Comparison of ENCODE assay signal across 8 mouse cellular contexts in the genomic region with DNA sequence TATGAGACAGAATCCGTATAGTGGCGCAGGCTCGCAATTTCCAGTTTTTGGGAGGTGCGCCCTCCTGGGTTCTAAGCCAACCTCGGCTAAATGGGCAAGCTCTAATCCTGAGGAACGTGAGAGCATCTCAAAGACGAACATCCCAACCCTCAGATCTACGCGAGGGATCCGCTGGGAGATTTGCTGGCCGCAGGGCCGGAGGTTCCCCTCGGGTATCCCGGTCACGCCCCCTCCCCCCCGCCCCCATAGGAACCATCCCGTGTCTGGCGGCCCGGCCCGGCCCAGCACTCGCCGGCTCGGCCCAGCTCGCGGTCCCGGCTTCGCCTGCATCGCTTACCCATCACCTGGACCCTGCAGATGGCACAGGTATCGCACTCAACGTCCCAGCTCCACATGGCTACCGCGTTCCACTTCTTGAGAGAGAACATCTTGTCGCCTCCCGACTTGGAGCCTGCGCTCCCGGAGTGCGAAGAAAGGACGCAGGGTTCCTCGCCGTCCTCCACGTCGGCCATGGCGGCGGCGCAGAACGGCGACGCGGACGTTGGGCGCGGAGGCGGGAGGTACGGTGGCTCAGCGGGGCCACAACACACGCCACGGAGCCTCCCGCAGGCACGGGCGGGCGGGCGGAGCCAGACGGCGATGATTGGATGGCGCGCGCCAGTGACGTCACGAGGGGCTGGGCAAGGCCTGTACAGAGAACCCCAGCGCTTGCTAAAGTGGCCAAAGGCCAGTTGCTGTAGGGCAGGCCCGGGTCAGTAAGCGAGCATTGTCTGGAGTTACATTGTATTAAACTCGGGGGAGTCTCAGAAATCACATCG. TPM values are rescaled to one million over a fixed set of nuclear protein-coding genes. Genes with fewer than 3 reads are reported as not detected.
DNase-seq lines count a peak whose midpoint lies in the region; ATAC-seq and TF ChIP-seq lines count a peak whose summit lies in the region.

A gene (minus strand): TSS at position 605 of the 818 bp plus-strand sequence.

- peak; percentile 59; the same call in 1 of the 2 replicates for TF ChIP-seq POLR2A in bone marrow, adult 2 months (IDR thresholded peaks at IDR 0.05; ENCODE audit: borderline replicate concordance, control insufficient read depth, low read depth, low read length)
- TF ChIP-seq POLR2A in limb, embryonic 14.5 days (IDR thresholded peaks at IDR 0.05; ENCODE audit: borderline replicate concordance, extremely low read depth, insufficient read depth, insufficient read length), result 0 out of 2 replicates have a peak, but pooled peaks have one; percentile 68

- peak; percentile 98 for DNase-seq in 416B (ENCODE audit: low read depth)
- DNase-seq in heart, adult 8-10 months (ENCODE audit: low spot score), result peak; percentile 99
- DNase-seq in kidney, adult 9 months, result peak; percentile 99
- peak; percentile 95 for DNase-seq in limb, embryonic 14.5 days (ENCODE audit: low spot score)
- DNase-seq in midbrain, postnatal 0 days (ENCODE audit: low spot score), result peak; percentile 98
- DNase-seq in spleen, postnatal 14 days (ENCODE audit: low spot score in 2 of 2), result peak; percentile 96 to 99

- H3K27ac ChIP-seq in bone marrow, adult 2 months (ENCODE audit: control insufficient read depth, insufficient read depth, low read depth, low read length, poor library complexity), result peak within 1 kb of the TSS; percentile 73
- H3K27ac ChIP-seq in embryonic facial prominence, embryonic 15.5 days (replicated peaks), result peak within 1 kb of the TSS; percentile 85
- peak within 1 kb of the TSS; percentile 84 for H3K27ac ChIP-seq in limb, embryonic 14.5 days (replicated peaks; ENCODE audit: low read depth, low read length)
- peak within 1 kb of the TSS; percentile 82 for H3K27ac ChIP-seq in midbrain, postnatal 0 days (ENCODE audit: low read depth, low read length)

- WGBS in bone marrow, adult 2 months, result 1% methylated on average over 74 of the region's 74 CpGs
- WGBS in embryonic facial prominence, embryonic 15.5 days, result under 1% methylated on average over 74 of the region's 74 CpGs
- under 1% methylated on average over 74 of the region's 74 CpGs for WGBS in limb, embryonic 14.5 days
- WGBS in midbrain, postnatal 0 days, result under 1% methylated on average over 73 of the region's 74 CpGs

- H3K4me1 ChIP-seq in bone marrow, adult 2 months (ENCODE audit: control insufficient read depth, insufficient read depth, low read length), result no peaks in the 10 kb centered on the region; the same call in none of the 2 replicates
- peaks cover 14% of the 10 kb centered on the region for H3K4me1 ChIP-seq in embryonic facial prominence, embryonic 15.5 days
- H3K4me1 ChIP-seq in limb, embryonic 14.5 days (ENCODE audit: control insufficient read depth, insufficient read depth, low read length), result peaks cover 9% of the 10 kb centered on the region; the same call in 1 of the 2 replicates
- H3K4me1 ChIP-seq in midbrain, postnatal 0 days (ENCODE audit: insufficient read depth, low read length), result peaks cover 5% of the 10 kb centered on the region; the same call in 1 of the 2 replicates

- H3K4me2 ChIP-seq in embryonic facial prominence, embryonic 15.5 days (replicated peaks), result peak within 1 kb of the TSS; percentile 64
- peak within 1 kb of the TSS; percentile 56 for H3K4me2 ChIP-seq in limb, embryonic 14.5 days (replicated peaks; ENCODE audit: low read depth, low read length, severe bottlenecking)
- peak within 1 kb of the TSS; percentile 71 for H3K4me2 ChIP-seq in midbrain, postnatal 0 days (ENCODE audit: low read depth, low read length, poor library complexity, severe bottlenecking)

- H3K9me3 ChIP-seq in embryonic facial prominence, embryonic 15.5 days (replicated peaks), result no peaks in the 10 kb centered on the region
- H3K9me3 ChIP-seq in limb, embryonic 14.5 days (ENCODE audit: control insufficient read depth, low read length), result no peaks in the 10 kb centered on the region
- H3K9me3 ChIP-seq in midbrain, postnatal 0 days (ENCODE audit: low read length), result no peaks in the 10 kb centered on the region

- H3K36me3 ChIP-seq in embryonic facial prominence, embryonic 15.5 days, result peaks cover 6% of the 10 kb centered on the region; the same call in 1 of the 2 replicates
- H3K36me3 ChIP-seq in limb, embryonic 14.5 days (ENCODE audit: control insufficient read depth, insufficient read depth, low read length), result peaks cover 22% of the 10 kb centered on the region
- H3K36me3 ChIP-seq in midbrain, postnatal 0 days (ENCODE audit: insufficient read depth, low read length), result peaks cover 3% of the 10 kb centered on the region; the same call in 1 of the 2 replicates

- H3K9ac ChIP-seq in embryonic facial prominence, embryonic 15.5 days, result peak within 1 kb of the TSS; percentile 72
- H3K9ac ChIP-seq in limb, embryonic 14.5 days (ENCODE audit: low read depth, low read length, severe bottlenecking), result peak within 1 kb of the TSS; percentile 73
- peak within 1 kb of the TSS; percentile 82 for H3K9ac ChIP-seq in midbrain, postnatal 0 days (replicated peaks; ENCODE audit: low read length, poor library complexity, severe bottlenecking)

- H3K27me3 ChIP-seq in embryonic facial prominence, embryonic 15.5 days, result no peaks in the 10 kb centered on the region
- H3K27me3 ChIP-seq in limb, embryonic 14.5 days (ENCODE audit: control insufficient read depth, insufficient read depth, low read length), result no peaks in the 10 kb centered on the region
- no peaks in the 10 kb centered on the region for H3K27me3 ChIP-seq in midbrain, postnatal 0 days (ENCODE audit: insufficient read depth, low read length)

- peak within 1 kb of the TSS; percentile 71 for H3K4me3 ChIP-seq in bone marrow, adult 2 months (replicated peaks; ENCODE audit: control insufficient read depth, low read depth, low read length)
- H3K4me3 ChIP-seq in embryonic facial prominence, embryonic 15.5 days (replicated peaks), result peak within 1 kb of the TSS; percentile 71
- peak within 1 kb of the TSS; percentile 56 for H3K4me3 ChIP-seq in limb, embryonic 14.5 days (replicated peaks; ENCODE audit: low read length)
- peak within 1 kb of the TSS; percentile 76 for H3K4me3 ChIP-seq in midbrain, postnatal 0 days (ENCODE audit: low read depth, low read length)

- no peak for TF ChIP-seq CTCF in bone marrow, adult 2 months (IDR thresholded peaks at IDR 0.05; ENCODE audit: control insufficient read depth, insufficient read depth, low read length)
- TF ChIP-seq CTCF in midbrain, postnatal 0 days (IDR thresholded peaks at IDR 0.05), result no peak

- ATAC-seq in embryonic facial prominence, embryonic 15.5 days (ENCODE audit: insufficient number of reproducible peaks, low FRiP score, low TSS enrichment, low read depth), result peak; percentile 97
- peak; percentile 99 for ATAC-seq in limb, embryonic 14.5 days (ENCODE audit: low FRiP score, low read depth)
- peak; percentile 98 for ATAC-seq in midbrain, postnatal 0 days (ENCODE audit: low FRiP score)

RNA-seq across cellular contexts. Expression of the gene that starts here (rescaled TPM):
- 30.2 and 62.2 TPM in 2 replicates for polyA plus RNA-seq in bone marrow, adult 2 months (2011; ENCODE audit: insufficient read depth, insufficient read length, low replicate concordance, missing spikeins)
- 205 and 210 TPM in 2 replicates for polyA plus RNA-seq in embryonic facial prominence, embryonic 15.5 days (2015; fragmentation: Nextera tagmentation; extraction: Ambion mirVana)
- 10 to 100 TPM; 76.4 to 83.2 (median 81.2) TPM for total RNA-seq in heart, adult 8-10 months (2022)
- polyA plus RNA-seq in limb, embryonic 14.5 days (2012; rRNA removed), result 183 and 341 TPM in 2 replicates
- 261 and 272 TPM in 2 replicates for polyA plus RNA-seq in limb, embryonic 14.5 days (2014; fragmentation: Nextera tagmentation; extraction: Ambion mirVana)
- total RNA-seq in midbrain, postnatal 0 days (2014; rRNA removed), result 267 and 406 TPM in 2 replicates
- polyA plus RNA-seq in midbrain, postnatal 0 days (2015; fragmentation: Nextera tagmentation; extraction: Ambion mirVana), result 215 and 217 TPM in 2 replicates

Comparison
In these comparisons a context has a peak if more than half of its experiments do, and no peak if none do; other contexts are left out.
1. Peak in every context shown above with its lines: DNase-seq, ATAC-seq, H3K4me3 ChIP-seq and H3K27ac ChIP-seq.